In the genomic region with DNA sequence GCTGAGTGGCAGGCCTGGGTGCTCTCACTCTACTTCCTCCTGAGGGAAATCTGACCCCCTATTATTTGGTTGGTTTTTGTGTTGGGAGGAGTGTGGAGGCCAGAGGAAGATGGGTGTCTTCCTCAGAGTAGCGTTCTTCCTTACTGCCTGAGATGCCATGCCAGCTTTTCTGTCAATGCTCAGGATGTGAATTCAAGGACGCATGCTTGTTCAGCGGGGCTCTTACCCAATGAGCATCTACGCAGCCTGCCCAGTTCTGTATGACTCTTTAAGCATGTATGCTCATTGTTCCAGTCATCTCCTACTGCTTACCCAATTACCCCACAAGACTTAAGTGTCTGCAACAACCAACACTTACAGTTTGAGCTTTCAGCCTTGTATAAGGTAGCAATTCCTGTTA, we compare ENCODE assay signal across 12 mouse cellular contexts.
"Had no signal": no experiment of that assay in that cellular context is flagged by ENCODE, and none has a peak within 500 bp of the region (broad histone marks: within the 10 kb centered on the region; RNA-seq: fewer than 3 reads in every experiment).

No protein-coding gene starts in this region.

- DNase-seq: retina, postnatal 1 day; right cerebral cortex, adult 18-20 months; right cerebral cortex, postnatal 14 days; right cerebral cortex, postnatal 25 days; right cerebral cortex, postnatal 4 days; spleen, adult 18-20 months; thymus, adult 18-20 months; thymus, adult 2 months; thymus, postnatal 14 days; thymus, postnatal 25 days; thymus, postnatal 36 days; thymus, postnatal 4 days had no signal
